Mouse (Mus musculus): ENCODE data around the gene Fbxo46. TPM values are rescaled to one million over a fixed set of nuclear protein-coding genes. Genes with fewer than 3 reads are reported as not detected.

The Fbxo46 gene
- total and polyA plus RNA-seq, 2 experiments from 2014 or later = 9.9 to 20.6 TPM

DNA sequence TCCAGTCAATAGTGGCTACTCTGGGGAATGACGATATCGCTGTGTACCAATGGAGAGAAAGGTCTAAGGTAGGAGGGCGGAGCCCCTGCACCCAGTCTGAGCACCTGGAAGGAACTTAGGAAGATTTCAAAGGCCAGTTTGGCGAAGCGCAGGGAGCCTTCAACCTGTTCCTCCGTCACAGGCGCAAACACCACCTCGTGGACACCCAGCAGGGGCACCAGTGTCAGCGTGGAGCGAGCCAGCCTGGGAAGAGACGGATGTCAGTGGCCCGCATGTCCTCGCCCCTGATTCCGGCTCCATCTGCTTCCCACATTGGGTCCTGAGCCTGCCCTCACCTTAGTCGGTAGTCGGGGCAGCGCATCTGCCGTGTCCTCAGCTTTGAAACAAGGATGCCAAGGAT is 39.8 kb downstream of the Fbxo46 start:
- peaks cover 8% of the 10 kb centered on the region; the same call in 1 of the 2 replicates for H3K4me1 ChIP-seq (ENCODE audit: insufficient read depth, low read length)
- 12% methylated on average over 18 of the region's 18 CpGs for WGBS
- no peak overlapping the region; the same call in 1 of the 2 replicates for H3K9ac ChIP-seq (replicated peaks; ENCODE audit: low read length, poor library complexity, severe bottlenecking)
- H3K27ac ChIP-seq (ENCODE audit: low read depth, low read length) = no peak overlapping the region
- DNase-seq (ENCODE audit: low spot score) = no peak
- peak overlapping the region; percentile 23 for H3K4me3 ChIP-seq (ENCODE audit: low read depth, low read length)
- TF ChIP-seq CTCF (IDR thresholded peaks at IDR 0.05) = peak; percentile 3; the same call in 1 of the 2 replicates
- no peaks in the 10 kb centered on the region for H3K9me3 ChIP-seq (ENCODE audit: low read length)
- H3K4me2 ChIP-seq (ENCODE audit: low read depth, low read length, poor library complexity, severe bottlenecking) = peak overlapping the region; percentile 57
- H3K36me3 ChIP-seq (ENCODE audit: insufficient read depth, low read length) = peaks cover 9% of the 10 kb centered on the region
- peaks cover 5% of the 10 kb centered on the region; the same call in 1 of the 2 replicates for H3K27me3 ChIP-seq (ENCODE audit: insufficient read depth, low read length)
- ATAC-seq (ENCODE audit: low FRiP score) = no peak

DNA sequence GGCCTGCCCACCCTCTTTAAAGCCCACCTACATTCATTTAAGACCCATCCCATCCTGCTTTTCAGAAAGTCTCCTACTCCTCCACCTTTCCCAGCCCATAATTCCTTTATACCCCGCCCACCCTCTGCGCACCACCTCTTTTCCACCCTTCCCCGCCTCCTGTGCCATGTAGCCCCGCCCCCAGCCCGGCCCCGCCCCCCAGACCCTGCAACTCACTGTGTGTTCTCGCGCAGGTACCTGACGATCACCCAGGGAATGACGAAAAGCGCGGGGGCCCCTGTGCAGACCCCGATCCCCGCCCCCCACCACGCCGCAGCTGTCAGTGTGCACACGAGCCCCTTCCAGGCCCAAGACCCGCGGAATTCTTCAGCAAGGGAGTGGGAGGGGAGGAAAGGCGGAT is 40.5 kb downstream of the Fbxo46 start:
- ATAC-seq (ENCODE audit: low FRiP score) (peak; percentile 48), DNase-seq (ENCODE audit: low spot score) (peak; percentile 47)
- Histone ChIP-seq H3K4me3 (ENCODE audit: low read depth, low read length) (peak overlapping the region; percentile 23), H3K9me3 (ENCODE audit: low read length) (no peaks in the 10 kb centered on the region), H3K27me3 (ENCODE audit: insufficient read depth, low read length) (peaks cover 9% of the 10 kb centered on the region; the same call in 1 of the 2 replicates), H3K36me3 (ENCODE audit: insufficient read depth, low read length) (peaks cover 3% of the 10 kb centered on the region; the same call in 1 of the 2 replicates), H3K27ac (ENCODE audit: low read depth, low read length) (no peak overlapping the region), H3K4me2 (ENCODE audit: low read depth, low read length, poor library complexity, severe bottlenecking) (peak overlapping the region; percentile 57), H3K9ac (replicated peaks; ENCODE audit: low read length, poor library complexity, severe bottlenecking) (peak overlapping the region; percentile 37), H3K4me1 (ENCODE audit: insufficient read depth, low read length) (peaks cover 11% of the 10 kb centered on the region; the same call in 1 of the 2 replicates)
- WGBS = 3% methylated on average over 20 of the region's 20 CpGs
- TF ChIP-seq CTCF (IDR thresholded peaks at IDR 0.05) = no peak

DNA sequence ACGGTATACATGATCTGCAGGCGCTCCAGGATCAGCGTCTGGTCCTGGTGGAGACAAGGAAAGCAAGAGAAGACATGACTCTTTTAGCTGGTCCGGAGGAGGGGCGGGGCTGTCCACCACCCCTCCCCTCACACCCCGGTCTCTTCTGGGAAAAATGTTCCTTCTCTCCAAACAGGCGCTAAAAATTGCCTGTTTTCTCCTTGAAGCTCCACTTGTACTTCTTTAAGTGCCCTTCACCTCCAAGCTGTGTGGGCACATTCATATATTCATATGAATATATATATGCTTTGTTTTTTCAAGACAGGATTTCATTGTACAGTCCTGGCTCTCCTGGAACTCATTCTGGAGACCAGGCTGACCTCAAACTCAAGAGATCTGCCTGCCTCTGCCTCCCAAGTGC is 43.3 kb downstream of the Fbxo46 start:
- Histone ChIP-seq H3K9ac (replicated peaks; ENCODE audit: low read length, poor library complexity, severe bottlenecking) (no peak overlapping the region), H3K9me3 (ENCODE audit: low read length) (no peaks in the 10 kb centered on the region), H3K36me3 (ENCODE audit: insufficient read depth, low read length) (no peaks in the 10 kb centered on the region), H3K4me2 (ENCODE audit: low read depth, low read length, poor library complexity, severe bottlenecking) (no peak overlapping the region), H3K4me3 (ENCODE audit: low read depth, low read length) (no peak overlapping the region), H3K27me3 (ENCODE audit: insufficient read depth, low read length) (peaks cover 9% of the 10 kb centered on the region; the same call in 1 of the 2 replicates), H3K4me1 (ENCODE audit: insufficient read depth, low read length) (peaks cover 8% of the 10 kb centered on the region; the same call in 1 of the 2 replicates), H3K27ac (ENCODE audit: low read depth, low read length) (no peak overlapping the region)
- DNase-seq (ENCODE audit: low spot score) (no peak), ATAC-seq (ENCODE audit: low FRiP score) (no peak)
- WGBS = 90% methylated on average over 7 of the region's 7 CpGs
- no peak for TF ChIP-seq CTCF (IDR thresholded peaks at IDR 0.05)

DNA sequence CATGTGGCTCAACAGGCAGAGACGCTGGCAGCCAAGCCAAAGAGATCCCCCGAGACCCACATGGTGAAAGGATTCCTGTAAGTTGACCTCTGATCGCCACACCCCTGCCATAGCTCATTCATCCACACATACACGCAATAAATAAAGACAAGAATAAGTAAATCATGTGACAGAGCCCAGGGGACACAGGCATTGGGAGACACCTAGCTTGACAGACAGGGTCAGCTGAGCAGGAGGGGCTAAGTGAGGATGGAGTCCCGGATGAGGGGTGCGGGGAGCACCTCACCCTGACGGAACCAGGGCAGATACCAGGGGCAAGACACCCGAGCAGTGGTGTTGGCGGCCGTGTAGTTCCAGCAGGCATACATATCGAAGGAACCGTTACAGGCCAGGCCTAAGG is 44.1 kb downstream of the Fbxo46 start:
- 30% methylated on average over 12 of the region's 12 CpGs for WGBS
- Histone ChIP-seq H3K4me3 (ENCODE audit: low read depth, low read length) (no peak overlapping the region), H3K36me3 (ENCODE audit: insufficient read depth, low read length) (no peaks in the 10 kb centered on the region), H3K9me3 (ENCODE audit: low read length) (no peaks in the 10 kb centered on the region), H3K4me1 (ENCODE audit: insufficient read depth, low read length) (peaks cover 8% of the 10 kb centered on the region; the same call in 1 of the 2 replicates), H3K27ac (ENCODE audit: low read depth, low read length) (no peak overlapping the region), H3K27me3 (ENCODE audit: insufficient read depth, low read length) (peaks cover 9% of the 10 kb centered on the region; the same call in 1 of the 2 replicates), H3K4me2 (ENCODE audit: low read depth, low read length, poor library complexity, severe bottlenecking) (peak overlapping the region; percentile 24; the same call in 1 of the 2 replicates), H3K9ac (replicated peaks; ENCODE audit: low read length, poor library complexity, severe bottlenecking) (no peak overlapping the region)
- DNase-seq (ENCODE audit: low spot score) = no peak
- no peak for TF ChIP-seq CTCF (IDR thresholded peaks at IDR 0.05)
- no peak for ATAC-seq (ENCODE audit: low FRiP score)

DNA sequence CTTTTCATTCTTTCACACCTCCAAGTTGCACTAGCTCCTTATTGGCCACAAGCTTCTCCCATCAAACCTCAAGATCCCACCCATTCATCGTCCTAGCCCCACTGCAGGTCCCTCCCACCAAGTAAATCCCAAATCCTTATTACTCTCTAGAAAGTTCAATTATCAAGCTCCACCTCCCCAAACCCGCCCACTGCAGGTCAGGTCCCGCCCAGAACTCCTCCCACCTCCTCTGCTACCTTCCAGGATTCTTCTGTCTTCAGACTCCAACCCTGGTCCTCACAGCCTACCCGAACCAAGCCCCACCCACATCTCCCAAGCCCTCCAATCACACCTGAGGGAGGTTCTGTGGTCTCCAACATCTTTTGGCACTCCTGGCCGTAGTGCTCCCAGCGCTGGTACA is 44.5 kb downstream of the Fbxo46 start:
- DNase-seq (ENCODE audit: low spot score) (no peak), ATAC-seq (ENCODE audit: low FRiP score) (no peak)
- TF ChIP-seq CTCF (IDR thresholded peaks at IDR 0.05) = no peak
- no peak overlapping the region for H3K27ac ChIP-seq (ENCODE audit: low read depth, low read length)
- peaks cover 9% of the 10 kb centered on the region; the same call in 1 of the 2 replicates for H3K27me3 ChIP-seq (ENCODE audit: insufficient read depth, low read length)
- H3K4me3 ChIP-seq (ENCODE audit: low read depth, low read length) = no peak overlapping the region
- H3K36me3 ChIP-seq (ENCODE audit: insufficient read depth, low read length) = no peaks in the 10 kb centered on the region
- H3K4me1 ChIP-seq (ENCODE audit: insufficient read depth, low read length) = peaks cover 8% of the 10 kb centered on the region; the same call in 1 of the 2 replicates
- H3K4me2 ChIP-seq (ENCODE audit: low read depth, low read length, poor library complexity, severe bottlenecking) = peak overlapping the region; percentile 24; the same call in 1 of the 2 replicates
- H3K9me3 ChIP-seq (ENCODE audit: low read length) = no peaks in the 10 kb centered on the region
- no peak overlapping the region for H3K9ac ChIP-seq (replicated peaks; ENCODE audit: low read length, poor library complexity, severe bottlenecking)
- 2% methylated on average over 6 of the region's 6 CpGs for WGBS

DNA sequence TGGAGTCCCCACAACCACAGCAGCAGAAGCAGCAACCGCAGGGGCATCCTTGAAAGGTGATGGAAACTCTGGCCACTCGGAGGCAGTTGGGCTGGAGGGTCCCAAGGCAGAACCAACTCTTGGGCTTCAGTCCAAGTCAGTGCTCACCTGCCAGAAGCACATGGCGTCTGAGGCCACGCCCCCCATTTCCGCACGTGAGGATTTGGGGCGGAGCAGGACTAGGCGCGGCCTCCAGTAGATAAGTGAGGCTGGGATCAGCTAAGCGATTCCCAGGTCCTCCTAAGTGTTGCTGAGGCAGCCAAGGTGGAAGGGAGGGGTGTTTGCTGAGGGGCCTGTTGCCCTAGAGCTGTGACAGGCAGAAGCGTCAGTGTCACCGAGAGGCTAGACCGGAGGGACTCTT is 45.3 kb downstream of the Fbxo46 start:
- Histone ChIP-seq H3K9me3 (ENCODE audit: low read length) (no peaks in the 10 kb centered on the region), H3K4me1 (ENCODE audit: insufficient read depth, low read length) (peaks cover 3% of the 10 kb centered on the region; the same call in 1 of the 2 replicates), H3K27me3 (ENCODE audit: insufficient read depth, low read length) (peaks cover 9% of the 10 kb centered on the region; the same call in 1 of the 2 replicates), H3K27ac (ENCODE audit: low read depth, low read length) (no peak overlapping the region), H3K9ac (replicated peaks; ENCODE audit: low read length, poor library complexity, severe bottlenecking) (no peak overlapping the region), H3K36me3 (ENCODE audit: insufficient read depth, low read length) (no peaks in the 10 kb centered on the region), H3K4me3 (ENCODE audit: low read depth, low read length) (no peak overlapping the region), H3K4me2 (ENCODE audit: low read depth, low read length, poor library complexity, severe bottlenecking) (peak overlapping the region; percentile 20)
- no peak for ATAC-seq (ENCODE audit: low FRiP score)
- DNase-seq (ENCODE audit: low spot score) = no peak
- 6% methylated on average over 13 of the region's 13 CpGs for WGBS
- no peak for TF ChIP-seq CTCF (IDR thresholded peaks at IDR 0.05)
